30 mouse cellular contexts compared by ENCODE assay signal in the genomic region with DNA sequence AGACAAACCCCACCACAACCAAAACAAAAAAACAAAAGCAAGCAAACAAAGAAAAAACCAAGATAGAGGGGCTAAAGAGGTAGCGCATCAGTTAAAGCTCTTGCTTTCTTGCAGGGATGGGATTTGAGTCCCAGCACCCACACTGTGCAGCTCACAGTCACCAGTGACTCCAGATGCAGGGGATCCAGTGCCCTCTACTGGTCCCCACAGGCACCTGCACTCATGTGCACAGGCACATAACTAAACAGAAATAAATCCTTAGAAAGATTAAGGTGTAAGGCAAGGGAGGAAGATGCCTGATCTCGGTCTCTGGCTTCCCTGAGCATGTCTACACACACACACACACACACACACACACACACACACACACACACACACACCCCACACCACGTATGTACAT.
A peak's percentile ranks its signal among the peaks of the same experiment; 100 is the strongest.
DNase-seq lines count a peak whose midpoint lies in the region; TF ChIP-seq lines count a peak whose summit lies in the region.
"Had no signal": no experiment of that assay in that cellular context is flagged by ENCODE, and none has a peak within 500 bp of the region (broad histone marks: within the 10 kb centered on the region; RNA-seq: fewer than 3 reads in every experiment).

No protein-coding gene starts in this region.

- H3K27me3 ChIP-seq in E14TG2a.4 (ENCODE audit: insufficient read depth, low read length), result no peaks in the 10 kb centered on the region
- no peaks in the 10 kb centered on the region for H3K27me3 ChIP-seq in ES-Bruce4 (ENCODE audit: control insufficient read depth, insufficient read depth, low read length, poor library complexity, severe bottlenecking)
- no peaks in the 10 kb centered on the region for H3K27me3 ChIP-seq in small intestine, adult 2 months (ENCODE audit: control insufficient read depth, insufficient read depth, low read length)
- H3K27me3 ChIP-seq: forebrain, embryonic 13.5 days; heart, embryonic 15.5 days; hindbrain, embryonic 12.5 days; limb, embryonic 15.5 days; midbrain, embryonic 12.5 days; neural tube, embryonic 13.5 days; Patski had no signal

- TF ChIP-seq EP300 in ES-Bruce4 (IDR thresholded peaks at IDR 0.05; ENCODE audit: insufficient read depth, low read depth, low read length), result no peak

- H3K9me3 ChIP-seq in E14TG2a.4 (ENCODE audit: low read length), result peaks cover 11% of the 10 kb centered on the region
- H3K9me3 ChIP-seq in ES-Bruce4 (replicated peaks; ENCODE audit: control insufficient read depth, insufficient read depth, low read length, poor library complexity, severe bottlenecking), result no peaks in the 10 kb centered on the region
- H3K9me3 ChIP-seq: forebrain, embryonic 13.5 days; heart, embryonic 15.5 days; neural tube, embryonic 13.5 days had no signal

- 96% methylated on average over 3 of the region's 3 CpGs for WGBS in small intestine, adult 2 months

- no peak for TF ChIP-seq POLR2A in ES-Bruce4 (IDR thresholded peaks at IDR 0.05; ENCODE audit: insufficient read depth, low read length)
- no peak for TF ChIP-seq POLR2A in small intestine, adult 2 months (IDR thresholded peaks at IDR 0.05; ENCODE audit: low read depth, low read length)

- peak; percentile 34 for TF ChIP-seq CTCF in layer of hippocampus, adult 2 months (conservative IDR thresholded peaks at IDR 0.05)
- TF ChIP-seq CTCF in E14TG2a.4 (conservative IDR thresholded peaks at IDR 0.05; ENCODE audit: low read length), result peak; percentile 51
- peak; percentile 28 for TF ChIP-seq CTCF in ES-Bruce4 (IDR thresholded peaks at IDR 0.05; ENCODE audit: low read depth, low read length)
- peak; percentile 10; the same call in 1 of the 2 replicates for TF ChIP-seq CTCF in small intestine, adult 2 months (IDR thresholded peaks at IDR 0.05; ENCODE audit: extremely low read depth, insufficient read length, insufficient replicate concordance, low read depth, low read length)

- H3K27ac ChIP-seq in layer of hippocampus, adult 2 months, result no peak overlapping the region
- no peak overlapping the region for H3K27ac ChIP-seq in ES-Bruce4 (ENCODE audit: insufficient read depth, low read length)
- H3K27ac ChIP-seq in small intestine, adult 2 months (ENCODE audit: insufficient read depth, low read depth, low read length), result no peak overlapping the region
- H3K27ac ChIP-seq: forebrain, embryonic 13.5 days; heart, embryonic 10.5 days; heart, embryonic 15.5 days; hindbrain, embryonic 12.5 days; limb, embryonic 15.5 days; neural tube, embryonic 13.5 days had no signal

- H3K9ac ChIP-seq in ES-Bruce4 (ENCODE audit: low read depth, poor library complexity, severe bottlenecking), result no peak overlapping the region
- H3K9ac ChIP-seq: forebrain, embryonic 13.5 days; heart, embryonic 15.5 days; hindbrain, embryonic 12.5 days; limb, embryonic 15.5 days; liver, postnatal 0 days; midbrain, embryonic 12.5 days; neural tube, embryonic 13.5 days had no signal

- peaks cover 89% of the 10 kb centered on the region for H3K36me3 ChIP-seq in E14TG2a.4 (ENCODE audit: insufficient read depth, low read length)
- no peaks in the 10 kb centered on the region for H3K36me3 ChIP-seq in ES-Bruce4 (ENCODE audit: control insufficient read depth, insufficient read depth, low read length, poor library complexity, severe bottlenecking)
- H3K36me3 ChIP-seq in small intestine, adult 2 months (ENCODE audit: control insufficient read depth, insufficient read depth, low read length), result no peaks in the 10 kb centered on the region
- H3K36me3 ChIP-seq: G1E; heart, embryonic 15.5 days; neural tube, embryonic 13.5 days had no signal

- no peak overlapping the region for H3K4me3 ChIP-seq in layer of hippocampus, adult 2 months
- no peak overlapping the region for H3K4me3 ChIP-seq in E14TG2a.4 (replicated peaks; ENCODE audit: low read length)
- H3K4me3 ChIP-seq in ES-Bruce4 (ENCODE audit: low read depth, low read length), result no peak overlapping the region
- no peak overlapping the region for H3K4me3 ChIP-seq in small intestine, adult 2 months (ENCODE audit: low read depth, low read length)
- H3K4me3 ChIP-seq: forebrain, embryonic 13.5 days; heart, embryonic 10.5 days; heart, embryonic 15.5 days; hindbrain, embryonic 12.5 days; limb, embryonic 10.5 days; limb, embryonic 15.5 days; midbrain, embryonic 12.5 days; neural tube, embryonic 13.5 days had no signal

- peaks cover 12% of the 10 kb centered on the region for H3K4me1 ChIP-seq in E14TG2a.4 (replicated peaks; ENCODE audit: low read depth, low read length)
- H3K4me1 ChIP-seq in ES-Bruce4 (ENCODE audit: control insufficient read depth, insufficient read depth, low read length), result no peaks in the 10 kb centered on the region
- no peaks in the 10 kb centered on the region for H3K4me1 ChIP-seq in small intestine, adult 2 months (ENCODE audit: control insufficient read depth, insufficient read depth, insufficient read length, low read length)
- H3K4me1 ChIP-seq: forebrain, embryonic 13.5 days; heart, embryonic 15.5 days; hindbrain, embryonic 12.5 days had no signal

- intact Hi-C loops in heart, postnatal 25 days (cut with DNase I), result no loop called here

- DNase-seq in layer of hippocampus, adult 2 months (ENCODE audit: low spot score in 2 of 2), result no peak
- no peak for DNase-seq in layer of hippocampus, adult 9-11 months
- DNase-seq in heart, postnatal 25 days (ENCODE audit: low spot score), result no peak
- DNase-seq: adrenal gland, postnatal 25 days; B cell, adult 2 months; cerebellum, adult 2 months; gastrocnemius, postnatal 25 days; heart, adult 11 months; heart, postnatal 36 days; kidney, adult 2 months; kidney, postnatal 36 days; layer of hippocampus, postnatal 36 days; liver, postnatal 0 days; lung, postnatal 36 days; right cerebral cortex, postnatal 25 days; spleen, adult 18-20 months; thymus, postnatal 4 days had no signal
